Mouse (Mus musculus) kidney, postnatal 0 days (tissue): ENCODE results near the gene Sidt1. TPM values are rescaled to one million over a fixed set of nuclear protein-coding genes. Genes with fewer than 3 reads are reported as not detected.
A peak's percentile ranks its signal among the peaks of the same experiment; 100 is the strongest.

Source experiments
- ATAC-seq: fragments of 200-750 bp; cut with Nextera tagmentation; replicated peaks from 2 replicates; pipeline ENCODE4 v1.8.0; 2017; ENCODE audit warnings: low read depth, moderate number of reproducible peaks, moderate TSS enrichment, moderate library complexity; ENCODE audit not compliant: low FRiP score
- DNase-seq: peaks from one replicate; pipeline ENCODE4 v3.0.0-alpha.2; 2016; ENCODE audit warnings: low spot score
- H3K27ac ChIP-seq: fragments of 300-500 bp; sonication (generic); 2 replicates; pipeline ENCODE4 v1.5.1; 2014; ENCODE audit warnings: mild to moderate bottlenecking
- H3K27me3 ChIP-seq: fragments of 300-500 bp; sonication (generic); 2 replicates; pipeline ENCODE4 v1.6.1; 2014; ENCODE audit warnings: low read length, mixed read lengths; ENCODE audit not compliant: insufficient read depth
- H3K36me3 ChIP-seq: fragments of 300-500 bp; sonication (generic); 2 replicates; pipeline ENCODE4 v1.6.1; 2014; ENCODE audit warnings: low read length, mixed read lengths; ENCODE audit not compliant: insufficient read depth
- H3K4me1 ChIP-seq: fragments of 300-500 bp; sonication (generic); replicated peaks from 2 replicates; pipeline ENCODE4 v1.6.1; 2014; ENCODE audit warnings: antibody characterized with exemption, low read length, mixed read lengths; ENCODE audit not compliant: insufficient read depth
- H3K4me2 ChIP-seq: fragments of 300-500 bp; sonication (generic); 2 replicates; pipeline ENCODE4 v1.6.1; 2014; ENCODE audit warnings: mild to moderate bottlenecking, low read length, moderate library complexity, mixed read lengths
- H3K4me3 ChIP-seq: fragments of 300-500 bp; sonication (generic); replicated peaks from 2 replicates; pipeline ENCODE4 v1.5.1; 2014; ENCODE audit warnings: low read depth, low read length
- H3K9ac ChIP-seq: fragments of 300-500 bp; sonication (generic); 2 replicates; pipeline ENCODE4 v1.6.1; 2014; ENCODE audit warnings: low read depth, low read length
- H3K9me3 ChIP-seq: fragments of 300-500 bp; sonication (generic); replicated peaks from 2 replicates; pipeline ENCODE4 v1.6.1; 2016; ENCODE audit warnings: low read length, inconsistent platforms, mixed read lengths
- CTCF ChIP-seq: IDR thresholded peaks from 2 replicates; pipeline ENCODE4 v1.5.1; 2016; ENCODE audit warnings: antibody characterized with exemption, low read depth, mild to moderate bottlenecking, moderate library complexity
- WGBS: fragments of 180-500 bp; shearing (Covaris S2); extraction: QIAGEN DNeasy Blood & Tissue Kit; methylation state at CpG from one replicate; pipeline ENCODE4 v1.1.7; 2014; 5-methylcytosine and 5-hydroxymethylcytosine counted together
- polyA plus RNA-seq: library from polyadenylated mRNA; unstranded; fragments of >200 nt; fragmentation: Nextera tagmentation; extraction: Ambion mirVana; gene quantifications from 2 replicates; pipeline ENCODE4 v1.2.1, GENCODE M21; 2015

Gene Sidt1
- polyA plus RNA-seq, 1 experiment from 2014 or later = 1.4 TPM

DNA sequence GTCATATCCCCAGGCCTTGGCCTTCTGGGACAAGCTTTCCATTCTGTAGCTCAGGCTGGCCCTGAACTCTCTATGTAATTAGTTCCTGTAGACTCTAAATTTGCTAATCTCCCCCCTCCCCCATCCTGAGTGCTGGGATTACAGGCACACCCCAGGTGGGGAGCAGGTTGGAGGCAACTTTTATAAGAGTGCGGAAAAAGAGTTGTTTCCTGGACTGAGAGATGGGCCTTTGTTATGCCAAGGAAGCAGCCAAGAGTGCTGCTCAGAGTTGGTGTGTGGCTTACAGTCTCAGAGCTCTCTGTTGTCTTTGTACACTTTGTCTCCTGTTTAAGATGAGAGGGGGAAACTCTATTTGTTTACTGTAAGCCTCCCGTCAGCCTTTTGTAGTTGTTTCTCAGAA lies 52.2 kb downstream of the Sidt1 start:
- no peak overlapping the region for H3K4me2 ChIP-seq
- no peaks in the 10 kb centered on the region for H3K36me3 ChIP-seq
- no peak overlapping the region for H3K27ac ChIP-seq
- ATAC-seq (no peak), DNase-seq (no peak)
- WGBS = 57% methylated on average over 2 of the region's 2 CpGs
- no peaks in the 10 kb centered on the region for H3K4me1 ChIP-seq
- no peaks in the 10 kb centered on the region for H3K27me3 ChIP-seq
- no peak overlapping the region for H3K4me3 ChIP-seq
- TF ChIP-seq CTCF = no peak
- H3K9ac ChIP-seq = no peak overlapping the region
- H3K9me3 ChIP-seq = no peaks in the 10 kb centered on the region

DNA sequence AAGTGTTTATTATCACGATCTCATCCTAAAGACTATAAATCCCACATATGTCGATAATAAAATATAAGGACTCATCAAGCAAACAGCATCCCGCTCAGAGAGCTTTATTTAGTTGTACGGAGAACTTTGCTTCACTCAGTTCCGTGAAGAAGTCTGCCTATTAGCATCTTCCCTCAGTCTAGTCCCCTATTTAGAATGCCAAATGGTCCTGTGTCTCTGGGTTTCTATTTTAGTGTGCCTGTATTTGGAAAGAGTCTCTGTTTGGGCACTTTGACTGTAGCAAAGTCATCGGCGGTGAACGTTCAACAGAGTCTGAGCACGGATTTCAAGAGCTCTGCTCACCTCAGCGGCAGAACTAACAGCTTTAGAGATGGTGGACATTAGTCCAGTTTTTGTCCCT lies 55.8 kb downstream of the Sidt1 start:
- DNase-seq = no peak
- Histone ChIP-seq H3K9ac (no peak overlapping the region), H3K9me3 (no peaks in the 10 kb centered on the region), H3K4me1 (no peaks in the 10 kb centered on the region), H3K36me3 (no peaks in the 10 kb centered on the region), H3K27me3 (no peaks in the 10 kb centered on the region), H3K4me2 (no peak overlapping the region), H3K4me3 (no peak overlapping the region), H3K27ac (no peak overlapping the region)
- TF ChIP-seq CTCF = no peak
- no peak for ATAC-seq
- WGBS = 93% methylated on average over 10 of the region's 10 CpGs

DNA sequence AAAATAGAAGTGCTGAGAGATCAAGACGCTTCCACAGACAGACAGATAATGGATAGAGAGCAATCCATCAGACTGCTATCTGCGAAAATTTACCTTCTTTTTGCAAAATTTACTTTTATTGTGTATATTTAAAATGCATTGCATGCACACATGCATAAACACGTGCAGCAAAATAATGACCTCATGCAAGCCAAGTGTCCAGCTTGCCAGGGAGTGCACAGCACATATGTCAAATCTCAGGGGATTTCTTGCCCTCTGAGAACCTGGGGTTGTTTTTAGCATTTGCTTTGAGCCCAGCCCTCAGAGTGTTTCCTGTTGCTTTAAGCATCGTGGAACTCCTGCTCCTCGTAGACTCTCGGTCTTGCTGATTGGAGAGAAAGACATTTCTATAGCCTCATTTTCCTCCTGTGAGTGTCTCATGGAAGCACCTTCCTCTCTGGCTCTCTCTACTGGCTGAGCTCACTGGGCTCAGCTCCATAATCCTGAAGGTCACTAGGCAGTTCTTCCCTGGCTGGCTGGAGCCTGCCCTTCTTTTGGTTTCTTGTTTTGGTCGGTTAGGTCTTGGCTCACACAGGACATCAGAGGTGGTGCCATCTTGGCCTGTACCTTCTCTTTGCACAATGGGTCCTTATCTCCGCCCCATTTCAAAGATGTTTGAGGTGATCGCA lies 61.5 kb downstream of the Sidt1 start:
- Histone ChIP-seq H3K36me3 (no peaks in the 10 kb centered on the region), H3K4me3 (no peak overlapping the region), H3K9me3 (no peaks in the 10 kb centered on the region), H3K27ac (no peak overlapping the region), H3K9ac (no peak overlapping the region), H3K27me3 (no peaks in the 10 kb centered on the region), H3K4me1 (0 out of 2 replicates have a peak, but pooled peaks cover 5% of the 10 kb centered on the region), H3K4me2 (no peak overlapping the region)
- no peak for TF ChIP-seq CTCF
- DNase-seq (peak; percentile 5), ATAC-seq (no peak)
- 64% methylated on average over 9 of the region's 9 CpGs for WGBS

DNA sequence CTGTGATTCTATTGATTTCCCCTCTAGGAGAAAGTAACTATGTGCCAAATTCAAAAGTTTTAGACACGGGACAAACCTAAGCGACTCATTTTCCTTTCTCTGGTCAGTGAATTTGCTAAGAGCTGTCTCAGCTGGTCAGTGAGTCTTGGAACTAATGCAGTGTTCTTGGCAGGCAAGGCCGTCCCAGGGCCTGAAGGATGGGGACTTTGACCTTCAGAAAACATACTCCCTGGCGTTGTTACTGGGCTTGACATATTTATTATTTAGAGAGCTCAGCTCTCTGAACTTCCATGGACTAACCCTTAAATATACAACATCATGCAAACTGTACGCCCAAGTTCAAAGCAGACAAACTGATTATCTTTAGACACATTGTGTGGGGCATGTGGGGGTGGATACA lies 62.4 kb downstream of the Sidt1 start:
- ATAC-seq (peak; percentile 65; the same call in 1 of the 2 replicates), DNase-seq (peak; percentile 85)
- H3K9ac ChIP-seq = no peak overlapping the region
- 40% methylated on average over 5 of the region's 5 CpGs for WGBS
- 0 out of 2 replicates have a peak, but pooled peaks cover 5% of the 10 kb centered on the region for H3K4me1 ChIP-seq
- no peak overlapping the region for H3K4me2 ChIP-seq
- H3K36me3 ChIP-seq = no peaks in the 10 kb centered on the region
- no peak overlapping the region for H3K4me3 ChIP-seq
- H3K9me3 ChIP-seq = no peaks in the 10 kb centered on the region
- H3K27ac ChIP-seq = peak overlapping the region; percentile 38; the same call in 1 of the 2 replicates
- H3K27me3 ChIP-seq = no peaks in the 10 kb centered on the region
- TF ChIP-seq CTCF = no peak

DNA sequence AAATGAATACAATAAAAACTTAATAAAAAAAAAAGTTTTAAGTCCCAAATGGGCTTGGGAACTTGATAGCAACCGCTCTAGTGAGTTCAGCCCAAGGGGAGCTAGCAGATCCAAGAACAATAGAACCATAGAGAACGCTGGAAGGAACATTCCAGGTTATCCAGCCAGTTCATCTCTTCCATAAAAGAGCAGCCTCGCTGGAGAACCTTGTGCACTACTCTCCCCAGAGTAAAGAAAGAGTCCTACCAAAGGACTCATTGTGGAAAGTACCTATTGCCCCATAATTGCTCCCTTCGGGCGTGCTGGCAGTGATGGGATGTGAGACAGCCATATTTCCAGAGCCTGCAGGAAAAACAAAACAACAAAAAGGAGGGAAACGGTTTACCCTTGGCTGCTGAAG lies 63.4 kb downstream of the Sidt1 start:
- Histone ChIP-seq H3K9me3 (no peaks in the 10 kb centered on the region), H3K9ac (no peak overlapping the region), H3K36me3 (no peaks in the 10 kb centered on the region), H3K4me1 (0 out of 2 replicates have a peak, but pooled peaks cover 5% of the 10 kb centered on the region), H3K4me3 (no peak overlapping the region), H3K27ac (peak overlapping the region; percentile 38; the same call in 1 of the 2 replicates), H3K4me2 (no peak overlapping the region), H3K27me3 (no peaks in the 10 kb centered on the region)
- WGBS = 58% methylated on average over 6 of the region's 6 CpGs
- no peak for ATAC-seq
- peak; percentile 32 for DNase-seq
- TF ChIP-seq CTCF = no peak

DNA sequence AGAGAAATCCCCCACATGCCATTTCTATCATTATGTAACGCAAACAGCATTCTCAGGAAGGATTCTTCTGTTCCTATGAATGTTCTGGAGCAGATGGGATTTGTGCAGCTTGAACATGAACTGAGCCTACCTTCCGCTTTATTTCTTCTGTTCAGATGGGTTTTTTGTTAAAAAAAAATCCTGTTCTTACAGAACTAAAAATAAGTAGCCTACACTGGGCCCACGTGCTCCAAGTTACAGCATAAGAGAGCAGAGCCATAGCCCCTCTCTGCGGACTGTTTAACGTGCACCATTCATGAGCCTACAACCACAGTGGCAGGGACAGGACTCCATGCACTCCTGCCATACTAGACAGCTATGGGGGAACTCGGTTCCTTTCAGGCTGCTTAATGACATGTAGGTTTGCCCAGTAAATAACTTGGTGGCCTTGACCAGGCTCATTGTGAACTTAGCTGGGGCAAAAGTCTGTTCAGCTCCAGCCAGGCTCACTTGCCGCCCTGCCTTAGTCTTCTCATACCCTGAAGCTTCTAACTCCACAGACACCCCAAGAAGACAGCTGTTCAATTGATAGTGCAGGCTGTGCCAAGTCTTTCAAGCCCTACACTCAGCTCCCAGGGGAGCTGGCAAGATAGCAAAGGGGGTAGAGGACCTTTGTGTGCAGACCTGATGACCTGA lies 64.3 kb downstream of the Sidt1 start:
- Histone ChIP-seq H3K4me3 (no peak overlapping the region), H3K4me1 (0 out of 2 replicates have a peak, but pooled peaks cover 5% of the 10 kb centered on the region), H3K27ac (no peak overlapping the region), H3K4me2 (no peak overlapping the region), H3K9ac (no peak overlapping the region), H3K9me3 (no peaks in the 10 kb centered on the region), H3K27me3 (no peaks in the 10 kb centered on the region), H3K36me3 (no peaks in the 10 kb centered on the region)
- 89% methylated on average over 7 of the region's 7 CpGs for WGBS
- no peak for ATAC-seq
- TF ChIP-seq CTCF = no peak
- DNase-seq = no peak
